Mouse (Mus musculus) G1E (cell line): ENCODE measurements around the gene Zfp316. TPM values are rescaled to one million over a fixed set of nuclear protein-coding genes. Genes with fewer than 3 reads are reported as not detected.

Experiments
- ATAC-seq: 2 replicates; pipeline ENCODE4 v1.8.0; 2016; ENCODE audit warnings: mild to moderate bottlenecking; ENCODE audit not compliant: insufficient number of reproducible peaks, poor library complexity, low FRiP score, severe bottlenecking; ENCODE audit errors: extremely low read depth
- DNase-seq: peaks from one replicate; pipeline ENCODE4 v3.0.0; 2012; ENCODE audit warnings: low spot score
- H3K27me3 ChIP-seq: 2 replicates; pipeline ENCODE4 v1.6.1; 2012; ENCODE audit warnings: mild to moderate bottlenecking, low read length, inconsistent platforms; ENCODE audit not compliant: insufficient read depth
- H3K36me3 ChIP-seq: replicated peaks from 2 replicates; pipeline ENCODE3; 2012; ENCODE audit warnings: mild to moderate bottlenecking, inconsistent platforms
- H3K4me1 ChIP-seq: 2 replicates; pipeline ENCODE4 v1.6.1; 2012; ENCODE audit warnings: low read depth, low read length, inconsistent platforms, mixed read lengths; ENCODE audit not compliant: insufficient read depth
- H3K4me3 ChIP-seq: 2 replicates; pipeline ENCODE4 v1.5.1; 2012; ENCODE audit warnings: low read depth, mild to moderate bottlenecking, inconsistent platforms, low read length, moderate library complexity, mixed read lengths
- H3K9me3 ChIP-seq: replicated peaks from 2 replicates; pipeline ENCODE4 v1.6.1; 2012; ENCODE audit warnings: inconsistent platforms
- CTCF ChIP-seq: IDR thresholded peaks from 2 replicates; pipeline ENCODE4 v1.5.1; 2012; ENCODE audit warnings: low read depth, low read length, inconsistent platforms, mixed read lengths
- GATA1 ChIP-seq: IDR thresholded peaks from 2 replicates; pipeline ENCODE4 v1.6.1; 2012; ENCODE audit warnings: borderline replicate concordance, low read length, inconsistent platforms, mixed read lengths
- GATA2 ChIP-seq: IDR thresholded peaks from 2 replicates; pipeline ENCODE4 v1.6.1; 2012; ENCODE audit warnings: low read depth, low read length, inconsistent platforms, borderline replicate concordance
- POLR2AphosphoS5 ChIP-seq: IDR thresholded peaks from 2 replicates; pipeline ENCODE4 v1.6.1; 2012; ENCODE audit warnings: low read depth, low read length, inconsistent platforms; ENCODE audit not compliant: insufficient replicate concordance
- TAL1 ChIP-seq: conservative IDR thresholded peaks from 2 replicates; pipeline ENCODE4 v1.6.1; 2012; ENCODE audit warnings: low read depth, low read length, inconsistent platforms, mixed read lengths
- polyA plus RNA-seq: library from polyadenylated mRNA; stranded (reverse); fragments of >175 nt; gene quantifications from 2 replicates; pipeline ENCODE4 v1.2.3, GENCODE M21; 2012
- total RNA-seq, 2 experiments: library from RNA; stranded (forward) in 1 of 2; stranded (reverse) in 1 of 2; fragments of 200-1000 nt in 1 of 2; fragments of >200 nt in 1 of 2; fragmentation: Nextera tagmentation in 1 of 2; gene quantifications; 2 replicates each; pipeline ENCODE4 v1.2.3; 2014 to 2017

The Zfp316 gene
- total RNA-seq (2014; fragmentation: Nextera tagmentation): 2.4 and 3.6 TPM in 2 replicates
- total RNA-seq (2017): 3.4 and 3.7 TPM in 2 replicates
- 8.2 and 9.6 TPM in 2 replicates for polyA plus RNA-seq

DNA sequence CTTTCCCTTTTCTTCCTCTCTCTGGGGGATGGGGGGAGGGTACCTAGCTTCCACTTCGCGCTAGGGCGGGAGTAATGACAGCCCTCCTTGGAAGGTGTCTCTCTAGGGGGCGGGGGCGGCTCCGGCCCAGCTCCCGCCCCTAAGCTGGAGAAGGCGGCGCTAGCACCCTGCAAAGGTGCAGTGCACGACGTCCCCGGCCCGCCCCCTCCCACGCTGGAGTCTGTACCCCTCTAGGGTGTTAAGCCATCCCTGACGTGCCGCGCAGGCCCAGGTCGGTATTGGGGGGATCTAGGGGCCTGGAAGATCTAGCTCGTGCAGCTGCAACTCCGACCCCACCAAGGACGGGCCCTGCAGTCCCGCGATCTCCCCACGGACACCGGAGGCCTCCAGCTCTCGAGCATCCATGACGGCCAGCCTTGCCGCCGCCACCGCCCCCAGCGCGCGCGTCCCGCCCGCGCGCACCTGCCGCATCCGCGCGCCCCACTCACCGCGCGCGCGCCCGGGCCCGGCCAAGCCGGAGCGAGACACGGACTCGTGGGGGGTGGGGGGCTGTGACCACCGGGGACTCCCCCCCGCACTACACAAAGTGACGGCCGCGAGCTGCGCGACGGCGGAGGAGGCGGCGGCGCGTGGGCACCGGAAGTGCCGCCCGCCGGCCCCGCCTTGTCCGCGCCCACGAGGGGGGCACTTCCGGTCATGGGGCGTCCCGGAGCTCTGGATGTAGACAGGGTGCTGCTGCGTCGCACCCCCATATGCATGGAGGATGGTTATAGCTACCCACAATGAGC lies at the start of gene Zfp316:
TSS of gene Zfp316 (minus strand) at position 660 of the 788 bp plus-strand sequence.
- peak; percentile 52 for ATAC-seq

DNA sequence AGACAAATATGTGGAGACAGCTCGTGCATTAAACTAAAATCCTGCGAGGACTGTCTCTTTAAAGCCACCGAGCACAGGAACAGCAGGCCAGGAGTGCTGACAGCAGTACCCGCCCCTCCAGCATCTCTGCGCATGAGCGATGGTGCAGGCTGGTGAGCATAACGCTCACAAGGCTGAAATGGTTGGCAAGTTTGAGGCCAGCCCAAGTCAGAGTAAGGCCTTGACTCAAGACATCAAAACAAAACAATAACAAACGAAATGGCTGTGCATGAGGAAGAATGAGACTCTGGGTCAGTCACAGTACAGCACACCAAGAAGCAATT lies 47.4 kb upstream of the Zfp316 start:
- H3K4me1 ChIP-seq: peaks cover 40% of the 10 kb centered on the region
- DNase-seq (no peak), ATAC-seq (no peak)
- peaks cover 88% of the 10 kb centered on the region for H3K36me3 ChIP-seq
- H3K27me3 ChIP-seq: no peaks in the 10 kb centered on the region
- no peak for TF ChIP-seq GATA2
- no peak for TF ChIP-seq TAL1
- TF ChIP-seq GATA1: no peak
- no peak for TF ChIP-seq CTCF
- TF ChIP-seq POLR2AphosphoS5: no peak
- H3K9me3 ChIP-seq: no peaks in the 10 kb centered on the region
- no peak overlapping the region for H3K4me3 ChIP-seq

More for the DNA sequence above, at the start of gene Zfp316:
- no peaks in the 10 kb centered on the region for H3K9me3 ChIP-seq
- H3K4me3 ChIP-seq: peak within 1 kb of the TSS; percentile 85
- DNase-seq: peak; percentile 64
- TF ChIP-seq GATA2 (no peak), CTCF (no peak), GATA1 (no peak), POLR2AphosphoS5 (no peak), TAL1 (no peak)
- peaks cover 74% of the 10 kb centered on the region for H3K4me1 ChIP-seq
- peaks cover 22% of the 10 kb centered on the region for H3K36me3 ChIP-seq
- peaks cover 1% of the 10 kb centered on the region; the same call in 1 of the 2 replicates for H3K27me3 ChIP-seq

DNA sequence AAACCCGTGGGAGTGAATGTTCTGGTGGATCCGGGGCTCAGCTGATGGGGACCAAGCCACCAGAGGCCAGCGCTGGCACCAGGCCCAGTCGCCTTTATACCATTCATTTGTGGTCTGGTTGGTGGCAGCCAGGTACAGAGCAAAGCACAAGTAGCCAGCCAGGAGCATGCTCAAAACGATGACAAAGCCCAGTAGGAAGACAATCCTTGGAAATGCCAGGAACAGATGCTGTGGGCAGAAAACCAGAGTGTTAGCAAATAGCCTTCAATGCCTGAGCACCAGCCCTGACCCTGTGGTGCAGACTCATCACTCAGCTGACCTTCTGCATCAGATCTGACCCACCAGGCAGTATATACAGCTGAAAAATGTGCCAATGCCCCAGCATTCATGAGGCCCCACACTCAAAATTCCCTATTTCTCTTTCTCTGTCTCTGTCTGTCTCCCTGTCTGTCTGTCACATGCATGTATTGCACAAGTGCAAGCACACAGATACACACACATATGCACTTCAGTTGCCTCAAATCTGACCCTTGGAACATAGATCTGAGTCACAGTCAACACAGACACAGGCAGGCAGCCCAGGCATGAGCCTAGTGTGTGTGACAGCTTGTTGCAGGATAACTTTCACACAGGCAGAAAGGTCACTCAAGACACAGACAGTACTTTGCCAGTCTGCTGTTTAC lies 46.9 kb upstream of the Zfp316 start:
- peaks cover 88% of the 10 kb centered on the region for H3K36me3 ChIP-seq

DNA sequence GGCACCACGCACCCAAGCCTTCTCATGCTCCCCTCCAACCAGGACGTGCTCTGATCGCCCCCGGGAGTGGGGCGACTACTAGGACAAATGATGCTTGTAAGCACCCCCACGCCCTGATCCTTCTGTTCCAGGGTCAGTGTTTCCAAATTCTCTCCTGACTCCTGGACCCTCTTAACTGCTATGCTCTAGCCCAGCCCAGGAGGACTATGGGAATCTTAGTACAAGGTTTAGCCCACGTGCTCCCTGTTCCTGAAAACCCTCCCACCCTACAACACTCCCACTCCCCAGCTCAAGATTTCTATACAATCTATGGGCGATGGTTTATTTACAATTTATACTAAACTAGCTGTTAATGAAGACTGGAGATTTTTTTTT lies 45.7 kb upstream of the Zfp316 start:
- H3K4me1 ChIP-seq: peaks cover 51% of the 10 kb centered on the region
- H3K36me3 ChIP-seq: peaks cover 88% of the 10 kb centered on the region

More for the DNA sequence above, 46.9 kb upstream of the Zfp316 start:
- DNase-seq (no peak), ATAC-seq (no peak)
- no peak for TF ChIP-seq CTCF
- no peak for TF ChIP-seq TAL1
- no peak for TF ChIP-seq GATA2
- no peak for TF ChIP-seq POLR2AphosphoS5
- no peak for TF ChIP-seq GATA1
- H3K4me3 ChIP-seq: no peak overlapping the region
- no peaks in the 10 kb centered on the region for H3K27me3 ChIP-seq
- peaks cover 43% of the 10 kb centered on the region for H3K4me1 ChIP-seq
- no peaks in the 10 kb centered on the region for H3K9me3 ChIP-seq

DNA sequence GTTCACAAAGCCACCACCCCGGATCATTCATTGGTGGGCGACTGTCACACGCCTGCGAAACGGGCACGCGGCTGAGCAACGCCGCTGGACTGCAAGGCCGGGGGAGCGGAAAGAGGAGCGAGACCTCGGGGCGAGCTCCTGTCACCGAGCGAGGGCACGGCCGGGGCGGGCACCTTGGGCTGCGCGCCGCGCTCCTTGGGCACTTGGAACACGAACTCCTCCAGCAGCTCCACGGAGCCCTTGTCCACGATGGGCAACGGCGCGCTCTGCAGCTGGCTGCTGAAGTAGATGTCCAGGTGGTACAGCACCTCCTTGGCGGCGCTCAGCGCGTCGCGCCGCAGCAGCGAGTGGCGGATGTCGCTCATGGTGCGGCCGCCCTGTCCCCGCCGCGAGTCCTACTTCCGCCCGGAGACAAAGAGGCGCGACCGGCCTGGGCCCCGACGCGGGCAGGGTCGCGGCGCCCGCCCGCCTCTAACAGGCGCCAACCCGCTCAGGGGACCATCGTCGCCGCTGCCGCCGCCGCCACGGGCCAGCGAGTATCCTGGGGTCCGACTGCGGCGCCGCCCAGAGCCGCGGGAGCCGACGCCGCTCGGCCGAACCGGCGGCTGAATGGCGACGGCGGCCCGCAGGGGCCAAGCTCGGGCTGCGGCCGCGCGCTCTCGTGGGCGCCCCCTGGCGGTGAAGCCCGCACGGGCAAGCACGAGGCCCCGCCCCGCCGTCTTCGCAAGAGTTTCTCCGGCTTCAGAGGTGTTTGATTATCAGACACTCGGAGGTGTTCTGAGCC lies 45.1 kb upstream of the Zfp316 start, which contains the start of gene E130309D02Rik:
TSS of gene E130309D02Rik (minus strand) at position 631 of the 784 bp plus-strand sequence.
- no peaks in the 10 kb centered on the region for H3K9me3 ChIP-seq
- ATAC-seq (peak; percentile 30; the same call in 1 of the 2 replicates), DNase-seq (peak; percentile 83)
- H3K4me3 ChIP-seq: peak within 1 kb of the TSS; percentile 93
- peaks cover 51% of the 10 kb centered on the region for H3K4me1 ChIP-seq
- H3K27me3 ChIP-seq: no peaks in the 10 kb centered on the region
- peaks cover 88% of the 10 kb centered on the region for H3K36me3 ChIP-seq
- no peak for TF ChIP-seq TAL1
- TF ChIP-seq GATA1: no peak
- TF ChIP-seq CTCF: peak; percentile 74
- no peak for TF ChIP-seq GATA2
- no peak for TF ChIP-seq POLR2AphosphoS5

More for the DNA sequence above, 45.7 kb upstream of the Zfp316 start:
- no peak for TF ChIP-seq GATA2
- no peak for TF ChIP-seq CTCF
- DNase-seq: no peak
- Histone ChIP-seq H3K9me3 (no peaks in the 10 kb centered on the region), H3K27me3 (no peaks in the 10 kb centered on the region), H3K4me3 (peak overlapping the region; percentile 93; the same call in 1 of the 2 replicates)
- ATAC-seq: no peak
